Mouse (Mus musculus) layer of hippocampus, postnatal 10 days (tissue): ENCODE measurements around the gene Kctd7. TPM values are rescaled to one million over a fixed set of nuclear protein-coding genes. Genes with fewer than 3 reads are reported as not detected.

Source experiments
- DNase-seq, 2 experiments: peaks; one replicate each; pipeline ENCODE4 v3.0.0; 2021; ENCODE audit warnings: low spot score in 2 of 2
- total RNA-seq, 2 experiments: library from RNA; stranded (reverse); gene quantifications; 2 replicates each; pipeline ENCODE4 v1.2.3; 2021

The Kctd7 gene
- total RNA-seq, 2 experiments from 2014 or later, result 13.1 to 14.0 TPM

GRCm38 (mm10) chr5:130142041-130142440, 2.6 kb upstream of the Kctd7 start:
- DNase-seq, result no peak

DNA sequence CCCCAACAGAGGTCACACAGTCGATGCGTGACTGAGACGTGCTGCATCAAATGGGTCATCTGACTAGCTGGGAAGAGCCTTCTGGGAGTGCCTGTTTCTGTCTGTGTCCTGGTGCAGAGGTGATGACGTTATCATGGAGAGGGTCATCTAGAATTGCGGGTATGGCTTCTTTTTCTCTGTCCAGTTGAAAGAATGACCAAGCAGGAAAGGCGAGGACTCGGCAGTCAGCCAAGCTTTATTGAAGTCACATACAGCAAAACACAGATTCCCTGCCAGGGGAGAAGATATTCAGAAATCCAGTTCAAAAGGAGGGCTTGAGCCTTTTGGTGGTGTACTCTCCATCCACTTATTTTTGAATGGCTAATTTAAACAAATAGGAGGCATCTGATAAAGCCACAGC, 1.6 kb upstream of the Kctd7 start:
- no peak for DNase-seq

GRCm38 (mm10) chr5:130143977-130144333, 706 bp upstream of the Kctd7 start:
- peak; percentile 81 to 85 for DNase-seq

DNA sequence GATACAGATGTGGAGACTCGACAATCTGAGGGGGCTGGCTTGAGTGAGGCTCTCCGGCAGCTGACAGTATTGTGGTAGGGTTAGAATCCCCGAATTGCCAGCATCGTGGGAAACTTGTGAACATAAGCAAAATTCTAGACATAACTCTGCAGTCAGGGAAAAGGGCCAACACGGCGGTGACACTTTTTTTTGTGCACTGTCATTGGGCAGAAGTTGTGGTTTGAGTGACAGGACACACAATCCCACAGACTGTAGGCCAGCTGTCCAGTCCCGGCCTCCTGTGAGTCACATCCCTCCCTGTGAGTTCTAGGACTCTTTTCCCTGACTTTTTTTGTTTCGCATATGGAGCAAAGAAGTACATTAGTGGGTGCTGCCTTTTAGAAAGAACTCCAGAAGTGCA, 1.3 kb downstream of the Kctd7 start:
- no peak for DNase-seq

DNA sequence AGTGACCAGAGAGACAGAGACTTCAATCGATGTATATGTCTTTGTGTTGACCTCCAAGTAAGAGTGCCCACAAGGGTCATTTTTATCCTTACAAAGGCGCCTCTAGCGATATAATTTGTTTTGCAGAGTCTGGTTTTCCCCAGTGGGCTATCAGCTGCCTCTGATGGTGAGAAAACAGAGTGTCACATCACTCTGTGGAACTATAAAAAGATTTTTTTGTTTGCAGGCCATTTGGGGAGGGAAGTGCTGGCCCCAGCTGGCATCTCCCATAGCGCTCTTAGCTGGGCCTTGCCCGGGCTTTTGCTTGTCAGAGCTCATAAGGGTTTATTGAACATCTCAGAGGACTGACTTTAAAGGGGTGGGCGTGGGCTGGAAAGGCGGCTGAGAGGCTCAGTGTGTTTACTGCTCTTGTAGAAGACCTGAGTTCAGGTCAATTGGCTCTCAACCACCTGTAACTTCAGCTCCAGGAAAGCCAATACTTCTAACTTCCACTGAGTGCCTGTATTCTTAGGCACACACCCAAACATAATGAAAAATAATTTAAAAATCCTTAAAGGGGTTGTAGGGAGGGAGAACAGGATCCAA, 5.2 kb downstream of the Kctd7 start:
- DNase-seq, result no peak

- no peak for DNase-seq
These were observed 9.6 kb downstream of the Kctd7 start for GRCm38 (mm10) chr5:130154286-130154685.

DNA sequence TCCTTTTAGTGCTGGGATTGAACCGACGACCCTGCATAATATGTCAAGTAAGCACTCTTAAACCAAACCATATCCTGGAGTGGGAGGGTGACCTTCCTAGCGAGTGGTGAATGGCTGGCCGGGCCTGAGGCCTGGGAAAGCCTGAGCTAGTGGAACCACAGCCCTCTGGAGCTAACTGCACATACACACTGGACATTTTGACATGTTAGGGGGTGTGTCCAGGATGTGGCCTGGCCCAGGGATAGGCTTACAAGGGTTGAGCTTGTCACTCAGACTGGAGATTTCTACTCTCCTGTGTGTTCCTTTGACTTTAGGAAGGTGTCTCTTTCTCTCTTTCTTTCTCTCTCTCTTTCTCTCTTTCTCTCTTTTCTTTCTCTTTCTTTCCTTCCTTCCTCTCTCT, 13.9 kb downstream of the Kctd7 start:
- DNase-seq, result no peak

- DNase-seq, result no peak
These were observed 15.1 kb downstream of the Kctd7 start for GRCm38 (mm10) chr5:130159761-130160201.

GRCm38 (mm10) chr5:130163670-130164069, 19.0 kb downstream of the Kctd7 start:
- DNase-seq, result peak; percentile 75 to 82

GRCm38 (mm10) chr5:130165213-130165612, 20.6 kb downstream of the Kctd7 start:
- no peak for DNase-seq

DNA sequence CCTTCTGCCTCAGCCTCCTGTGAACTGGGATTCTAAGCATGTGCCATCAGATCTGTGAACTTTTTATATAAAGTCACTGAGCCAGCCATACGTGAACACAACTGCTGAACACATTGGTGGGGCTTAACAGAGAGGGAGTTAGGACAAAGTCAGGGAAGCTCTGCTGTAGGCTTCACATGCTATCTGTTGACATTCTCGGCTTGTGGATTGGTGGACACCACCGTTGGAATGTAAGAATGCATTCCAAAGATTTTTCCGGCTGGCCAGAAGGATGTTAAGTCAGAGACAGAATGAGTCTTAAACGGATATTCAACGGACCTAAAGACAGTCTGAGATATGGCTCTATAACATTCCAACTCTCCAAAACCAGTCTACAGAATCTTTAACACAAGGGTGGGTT, 24.4 kb downstream of the Kctd7 start:
- DNase-seq, result no peak

DNA sequence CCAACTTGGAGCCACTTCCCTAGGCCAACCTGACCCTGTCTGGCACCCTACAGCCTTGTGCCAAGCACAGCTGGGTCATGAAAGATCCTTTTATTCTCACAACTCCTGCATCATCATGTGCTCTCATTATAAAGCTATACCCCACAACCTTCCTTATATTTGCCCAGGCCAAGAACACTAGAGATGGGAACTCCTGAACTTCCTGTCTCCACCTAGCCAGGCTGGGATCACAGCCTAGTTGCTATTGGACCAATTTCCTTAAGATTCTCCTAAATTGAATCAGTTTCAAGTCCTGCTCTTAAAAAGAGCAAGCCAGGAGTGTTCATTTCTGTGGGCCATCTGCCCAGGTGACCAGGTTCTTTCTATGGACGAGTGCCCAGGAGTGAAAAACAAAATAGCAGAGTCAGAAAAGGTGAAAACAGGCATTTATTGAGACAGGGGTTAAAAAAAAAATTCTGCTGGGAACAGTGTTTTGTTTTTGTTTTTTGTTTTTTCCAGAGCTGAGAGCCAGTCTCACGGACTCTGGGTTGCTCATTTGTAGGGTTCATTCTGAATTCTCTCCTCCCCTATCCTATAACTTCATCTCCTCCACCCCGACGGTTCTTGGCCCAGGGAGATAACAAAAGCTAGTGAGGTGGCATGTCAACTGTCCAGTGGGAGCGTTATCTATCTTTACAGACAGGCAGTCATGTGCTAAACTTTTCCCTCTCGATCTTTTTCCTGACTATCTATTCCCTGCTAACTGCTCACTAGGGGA, 26.2 kb downstream of the Kctd7 start:
- no peak for DNase-seq

DNA sequence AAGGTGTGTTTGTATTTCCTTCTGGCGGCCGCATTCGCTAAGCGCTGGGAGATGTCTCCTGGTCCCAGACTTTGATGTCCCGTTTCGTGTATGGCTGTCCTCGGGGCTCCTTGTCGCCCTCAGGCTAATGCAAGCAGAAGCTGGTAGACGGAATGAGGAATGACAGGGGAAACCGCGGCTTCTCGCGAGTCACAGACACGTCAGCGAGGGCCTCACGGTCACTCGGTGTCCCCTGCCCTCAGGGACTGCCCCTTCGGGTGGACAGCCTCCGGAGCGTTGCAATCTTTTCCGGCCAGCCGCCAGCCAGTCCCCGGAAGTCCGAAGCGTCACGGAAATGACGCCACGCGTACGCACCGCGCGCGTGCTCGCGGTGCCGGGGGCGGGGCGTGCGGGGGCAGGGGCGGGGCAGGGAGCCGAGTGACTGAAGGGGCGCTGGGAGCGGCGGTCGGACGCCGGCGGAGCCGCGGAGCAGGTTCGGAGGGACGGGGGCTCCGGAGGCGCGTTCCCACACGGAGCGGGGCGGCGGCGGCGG, 26.8 kb downstream of the Kctd7 start, which contains the start of gene Rabgef1:
Rabgef1 (plus strand) TSS at position 376 of the 532 bp plus-strand sequence.
- peak; percentile 93 to 95 for DNase-seq

- DNase-seq, result no peak
These were observed 27.4 kb downstream of the Kctd7 start for GRCm38 (mm10) chr5:130171956-130172601.

DNA sequence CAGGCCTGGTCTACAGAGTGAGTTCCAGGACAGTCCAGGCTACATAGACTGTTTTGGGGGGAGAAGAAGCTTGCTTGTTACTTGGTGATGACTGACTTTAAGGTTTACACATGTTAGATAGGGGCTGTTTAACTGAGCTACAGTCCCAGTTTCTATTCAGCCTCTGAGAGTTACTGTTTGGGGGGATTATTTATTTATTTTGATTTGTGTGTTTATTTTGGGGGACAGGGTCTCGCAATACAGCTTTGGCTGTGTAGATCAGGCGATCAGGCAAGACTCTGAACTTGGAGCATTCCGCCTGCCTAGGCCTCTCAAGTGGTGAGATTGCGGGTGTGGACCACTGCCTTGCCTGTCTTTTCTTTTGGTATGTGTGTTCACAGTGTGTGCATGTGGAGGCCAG, 28.4 kb downstream of the Kctd7 start:
- DNase-seq, result no peak

GRCm38 (mm10) chr5:130177871-130178270, 33.2 kb downstream of the Kctd7 start:
- no peak for DNase-seq

GRCm38 (mm10) chr5:130180362-130180761, 35.7 kb downstream of the Kctd7 start:
- no peak for DNase-seq

DNA sequence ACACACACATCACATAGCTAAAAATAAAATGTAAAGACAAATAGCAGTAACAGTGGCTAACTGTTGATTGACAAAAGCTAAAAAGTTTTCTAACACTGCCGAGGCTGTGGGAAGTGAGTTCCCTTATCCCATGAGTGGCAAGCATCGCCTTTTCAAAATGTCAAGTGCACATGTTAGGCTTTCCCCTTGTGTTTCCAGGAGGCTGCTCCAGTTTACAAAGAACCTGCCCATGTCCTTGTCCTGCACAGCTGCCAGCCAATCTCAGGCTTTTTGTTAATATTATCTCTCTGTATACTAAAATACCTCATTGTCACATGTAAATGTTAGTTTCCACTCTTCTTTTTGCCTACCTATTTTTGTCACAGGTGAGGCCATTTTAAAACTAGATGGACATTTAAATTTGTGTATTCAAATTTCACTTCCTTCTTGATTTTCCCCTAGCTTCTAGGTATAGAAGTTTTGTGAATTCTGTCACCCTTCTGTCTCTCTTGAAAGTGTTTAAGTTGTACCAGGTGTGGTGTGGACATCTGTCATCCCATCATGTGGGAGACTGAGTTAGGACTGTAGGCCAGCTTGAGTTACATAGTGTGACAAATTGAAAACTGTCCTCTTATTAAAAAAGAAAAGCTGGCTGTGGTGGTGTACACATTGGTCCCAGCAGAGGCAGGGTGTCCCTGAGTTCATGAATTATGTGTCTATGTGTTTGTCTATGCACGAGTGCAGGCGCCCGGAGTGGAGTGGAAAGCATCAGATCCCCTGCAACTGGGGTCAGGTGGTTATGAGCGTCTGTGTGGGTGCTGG, 37.3 kb downstream of the Kctd7 start:
- DNase-seq, result no peak

DNA sequence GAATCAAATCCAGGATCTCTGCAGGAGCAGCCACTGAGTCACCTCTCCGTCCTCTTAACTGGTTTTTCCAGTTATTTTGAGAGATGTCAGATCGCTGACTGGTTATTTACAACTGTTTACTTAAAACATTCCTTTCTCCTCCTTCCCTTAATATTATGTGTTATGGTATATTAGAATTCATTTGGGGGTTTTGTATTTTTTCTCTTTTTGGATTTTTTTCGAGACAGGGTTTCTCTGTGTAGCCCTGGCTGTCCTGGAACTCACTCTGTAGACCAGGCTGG, 37.8 kb downstream of the Kctd7 start:
- DNase-seq, result no peak

DNA sequence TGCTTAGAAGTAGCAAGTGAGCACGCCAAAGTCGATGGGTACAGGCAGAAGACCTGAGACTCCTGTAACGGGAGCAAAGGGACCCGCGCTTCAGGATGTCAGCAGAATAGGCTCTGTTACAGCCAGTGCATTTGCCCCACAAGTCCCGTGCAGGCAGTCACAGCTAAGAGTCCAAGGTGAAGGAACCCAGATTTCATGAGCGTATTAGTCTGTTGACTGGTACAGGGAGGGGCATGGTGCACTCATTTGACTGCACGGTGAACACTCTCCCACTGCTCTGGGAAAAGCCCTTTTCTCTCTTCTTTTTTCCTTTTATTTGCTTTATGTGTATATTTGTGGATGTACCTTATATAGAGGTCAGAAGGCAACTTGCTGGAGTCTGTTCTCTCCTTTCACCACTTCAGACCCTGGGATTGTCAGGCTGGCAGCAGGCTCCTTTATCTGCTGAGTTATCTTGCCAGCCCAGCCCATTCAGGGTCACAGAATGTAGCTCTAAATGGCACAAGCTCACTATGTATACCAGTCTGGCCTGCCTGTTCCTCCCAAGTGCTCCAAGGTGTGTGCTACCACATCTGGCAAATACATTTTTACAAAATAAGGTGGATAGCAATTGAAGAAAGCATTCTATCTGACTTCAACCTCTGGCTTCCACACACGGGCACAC, 39.7 kb downstream of the Kctd7 start:
- no peak for DNase-seq

- no peak for DNase-seq
These were observed 40.7 kb downstream of the Kctd7 start for GRCm38 (mm10) chr5:130185312-130185711.
